Mouse (Mus musculus) embryo, embryonic 10 days (tissue): Measurements from ENCODE around the gene Msh4.
"Not testable (repeated sequence)": the region's sequence is repeated elsewhere in the genome, so short reads cannot be mapped to it uniquely, and the experiment has no call there.

Experiments used
- DNase-seq: peaks from one replicate; pipeline ENCODE4 v3.0.0-alpha.2; 2015; ENCODE audit warnings: low spot score

The Msh4 gene

DNA sequence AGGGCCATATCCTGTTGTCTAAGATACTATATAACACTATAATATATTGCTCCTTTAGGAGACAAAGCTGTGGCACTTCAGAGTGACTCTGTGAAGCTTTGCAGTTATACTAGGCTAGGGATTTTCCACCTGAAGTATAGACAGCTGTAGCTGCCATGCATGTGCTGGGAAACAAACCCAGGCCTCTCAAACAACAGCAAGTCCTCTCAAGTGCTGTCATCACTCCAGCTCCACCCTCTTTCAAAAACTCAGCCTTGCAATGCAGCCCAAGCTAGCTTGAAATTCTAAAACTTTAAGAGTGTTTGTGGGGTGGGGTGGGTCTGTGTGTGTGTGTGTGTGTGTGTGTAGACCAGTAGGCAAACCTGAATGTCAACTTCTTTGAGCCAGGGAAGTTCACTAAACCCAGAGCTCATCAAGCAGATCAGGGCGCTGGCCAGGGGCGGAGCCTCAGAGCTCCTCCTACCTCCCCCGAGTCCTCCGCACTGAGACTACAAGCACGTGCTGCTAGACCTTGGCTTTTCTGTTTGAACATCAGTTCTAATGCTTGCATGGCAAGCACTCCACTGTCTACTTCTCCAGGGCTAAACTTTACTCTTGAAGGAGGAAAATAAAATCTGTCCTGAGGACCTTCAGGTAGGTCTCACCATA, 56.4 kb downstream of the Msh4 start:
- DNase-seq: peak; percentile 59

DNA sequence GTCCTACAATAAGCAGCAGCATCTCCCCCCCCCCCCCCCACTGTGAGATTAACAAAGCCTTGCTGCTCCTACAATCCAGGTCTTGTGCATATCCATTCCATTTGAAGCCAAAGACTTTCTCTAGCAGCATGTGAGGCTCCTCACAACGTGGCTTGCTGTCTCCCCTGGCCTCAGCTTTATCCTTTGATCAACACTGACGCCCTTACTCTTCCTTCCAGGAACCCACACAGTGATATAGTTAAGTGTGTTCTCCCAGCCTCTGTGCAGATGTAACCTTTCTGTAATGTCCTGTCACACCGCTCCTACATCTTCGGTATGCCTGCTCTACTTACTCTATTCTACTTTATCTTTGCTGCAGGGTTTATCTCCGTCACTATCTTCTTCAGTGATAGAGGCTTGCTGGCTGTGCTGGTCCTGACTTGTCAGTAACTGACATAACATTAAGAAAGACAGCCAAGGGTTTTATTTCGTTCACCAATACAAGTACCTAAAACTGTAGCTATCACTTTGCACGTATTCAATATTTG, 58.7 kb downstream of the Msh4 start:
- no peak for DNase-seq

GRCm38 (mm10) chr3:153846109-153846508, 59.8 kb downstream of the Msh4 start:
- no peak for DNase-seq

GRCm38 (mm10) chr3:153845500-153845899, 60.4 kb downstream of the Msh4 start:
- DNase-seq: no peak

DNA sequence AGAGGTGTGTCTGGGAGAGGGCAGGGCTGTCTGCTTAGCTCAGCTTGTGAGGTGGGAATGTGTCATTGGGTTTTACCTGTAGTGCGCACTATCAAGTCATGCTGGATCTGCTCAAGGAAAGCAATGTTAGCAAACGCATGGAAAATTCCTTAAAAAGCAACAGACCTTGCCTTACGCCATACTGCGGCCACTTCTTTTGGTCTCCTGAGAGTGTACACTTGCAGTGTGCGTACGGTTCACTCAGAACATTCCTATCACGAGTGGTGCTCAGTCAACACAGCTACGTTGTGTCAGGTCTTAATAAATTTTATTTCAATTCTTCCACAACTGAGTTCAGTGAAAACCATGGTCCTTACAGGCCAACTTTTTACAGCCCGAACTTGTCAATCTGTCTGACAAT, 61.2 kb downstream of the Msh4 start:
- no peak for DNase-seq

GRCm38 (mm10) chr3:153844030-153844429, 61.9 kb downstream of the Msh4 start, which contains the start of gene Asb17:
Gene Asb17 (plus strand): TSS chr3:153844209.
- no peak for DNase-seq

DNA sequence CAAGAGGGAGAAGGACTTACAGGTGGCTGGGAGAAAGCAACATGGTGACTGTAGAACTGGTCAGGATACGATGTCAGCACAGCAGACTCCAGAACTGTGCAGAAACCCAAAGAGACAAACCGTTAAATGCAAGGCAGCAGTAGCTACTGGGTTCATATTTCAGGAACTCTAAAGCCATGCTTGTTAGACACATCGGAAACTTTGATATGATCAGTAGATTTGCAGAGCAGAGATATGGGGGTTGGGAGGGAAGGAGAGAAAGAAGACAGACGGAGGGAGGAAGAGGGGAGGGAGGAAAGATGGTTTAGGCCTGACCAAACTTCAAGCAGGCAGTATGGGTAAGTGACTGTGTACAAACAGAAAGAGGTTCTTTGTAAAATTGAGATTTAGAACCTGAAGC, 68.3 kb downstream of the Msh4 start:
- no peak for DNase-seq

DNA sequence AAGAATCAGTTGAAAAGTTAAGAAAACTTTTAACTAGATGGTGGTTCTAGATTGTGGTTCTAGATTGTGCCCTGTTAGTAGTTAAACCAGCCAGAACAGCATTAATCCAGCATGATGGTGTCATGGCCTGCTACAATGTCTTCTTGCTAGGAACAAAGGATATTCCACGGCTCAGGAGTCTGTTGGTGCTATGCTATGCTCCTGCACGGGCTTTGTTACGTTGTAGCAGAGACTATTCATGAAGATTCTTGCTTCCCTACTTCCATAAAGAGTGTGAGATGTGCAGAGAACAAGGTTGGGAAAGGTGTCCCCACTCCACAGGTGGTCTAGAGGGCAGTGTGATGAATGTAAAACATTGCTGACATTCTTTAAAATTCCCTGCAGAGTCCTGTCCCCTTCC, 69.6 kb downstream of the Msh4 start:
- no peak for DNase-seq

GRCm38 (mm10) chr3:153835455-153836086, 70.4 kb downstream of the Msh4 start:
- peak; percentile 83 for DNase-seq

DNA sequence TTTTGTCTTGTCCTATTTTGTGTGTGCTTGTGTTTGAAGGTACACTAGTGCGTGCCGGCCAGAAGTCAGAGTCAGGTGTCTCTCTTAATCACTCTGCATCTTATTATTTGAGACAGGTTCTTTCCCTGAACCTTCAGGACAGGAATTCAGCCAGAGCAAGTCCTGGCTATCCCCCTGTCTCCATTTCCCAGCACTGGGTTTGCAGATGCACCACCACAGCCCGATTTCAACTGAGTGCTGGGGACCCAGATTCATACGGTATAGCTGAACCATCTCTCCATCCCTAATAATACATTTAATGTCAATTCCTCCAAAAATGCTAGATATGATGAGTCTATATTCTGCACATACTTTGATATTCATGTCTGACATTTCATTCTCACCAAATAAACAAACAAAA, 71.9 kb downstream of the Msh4 start:
- DNase-seq: no peak

GRCm38 (mm10) chr3:153832654-153832945, 73.3 kb downstream of the Msh4 start:
- DNase-seq: no peak

DNA sequence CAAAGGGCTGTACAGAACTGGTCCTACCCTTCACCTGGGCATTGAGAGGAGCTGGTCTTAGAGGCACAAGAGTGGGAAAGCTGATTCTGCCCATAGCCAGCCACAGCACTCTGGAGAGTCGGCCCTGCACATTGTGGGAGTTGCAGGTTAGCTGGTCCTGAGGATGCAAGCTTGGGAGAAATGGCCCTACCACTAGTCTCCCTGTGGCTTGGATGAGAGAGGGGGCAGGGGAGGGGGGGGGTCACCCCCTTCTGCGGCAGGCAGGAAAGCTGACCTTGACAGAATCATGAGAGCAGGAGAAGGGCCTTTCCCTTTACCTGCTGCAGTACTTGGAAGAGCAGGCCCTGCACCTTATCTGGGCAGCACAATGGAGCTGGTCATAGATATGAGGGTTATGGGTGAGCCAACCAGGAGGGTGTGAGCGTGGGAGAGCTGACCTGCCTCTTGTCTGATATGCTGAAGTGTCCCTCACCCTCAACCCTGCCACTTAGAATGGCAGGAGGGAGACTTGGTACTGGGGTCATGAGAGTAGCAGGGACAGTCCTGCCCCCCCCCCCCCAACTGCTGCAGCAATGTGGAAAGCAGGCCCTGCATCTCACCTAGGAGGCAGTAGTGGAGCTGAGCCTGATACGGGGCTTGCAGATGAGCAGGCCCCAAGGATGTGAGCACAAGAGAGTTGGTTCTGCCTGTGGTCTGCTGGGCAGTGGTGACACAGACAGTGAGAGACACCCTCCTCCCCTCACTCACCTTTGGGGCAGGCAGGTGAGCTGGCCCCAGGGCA, 73.9 kb downstream of the Msh4 start:
- DNase-seq: no peak

GRCm38 (mm10) chr3:153831014-153831872, 74.7 kb downstream of the Msh4 start:
- DNase-seq: peak; percentile 52

DNA sequence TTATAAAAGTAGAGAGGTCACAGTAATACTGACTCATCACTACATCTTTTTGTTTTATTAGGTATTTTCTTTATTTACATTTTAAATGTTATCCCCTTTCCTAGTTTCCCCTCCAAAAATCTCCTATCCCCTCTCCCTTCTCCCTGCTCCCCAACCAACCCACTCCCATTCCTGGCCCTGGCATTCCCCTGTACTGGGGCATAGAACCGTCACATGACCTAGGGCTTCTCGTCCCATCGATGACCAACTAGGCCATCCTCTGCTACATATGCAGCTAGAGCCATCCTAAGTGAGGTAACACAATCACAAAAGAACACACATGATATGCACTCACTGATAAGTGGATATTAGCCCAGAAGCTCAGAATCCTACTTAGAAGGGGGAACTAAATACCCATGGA, 76.2 kb downstream of the Msh4 start:
- not testable (repeated sequence) for DNase-seq

GRCm38 (mm10) chr3:153826616-153827015, 79.3 kb downstream of the Msh4 start:
- DNase-seq: peak; percentile 49

DNA sequence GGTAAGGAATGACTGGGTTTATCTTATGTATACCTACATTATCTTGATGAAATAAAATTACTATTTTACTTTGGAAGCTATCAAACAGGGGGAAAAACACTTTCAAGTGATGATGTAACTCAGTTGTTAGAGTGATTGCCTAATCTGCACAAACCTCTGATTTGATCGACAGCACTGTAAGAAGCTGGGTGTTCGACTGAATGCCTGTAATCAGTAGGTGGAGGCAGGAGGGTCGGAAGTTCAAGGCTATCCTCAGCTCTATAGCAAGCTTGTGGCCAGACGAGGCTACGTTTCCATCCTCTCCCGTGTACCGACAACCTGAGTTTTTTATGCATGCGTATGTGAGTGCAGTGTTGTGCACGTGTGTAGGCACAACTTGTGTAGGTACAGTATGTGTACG, 80.7 kb downstream of the Msh4 start:
- DNase-seq: no peak

GRCm38 (mm10) chr3:153823671-153824515, 82.0 kb downstream of the Msh4 start:
- DNase-seq: no peak

GRCm38 (mm10) chr3:153819438-153819837, 86.5 kb downstream of the Msh4 start:
- DNase-seq: peak; percentile 25

DNA sequence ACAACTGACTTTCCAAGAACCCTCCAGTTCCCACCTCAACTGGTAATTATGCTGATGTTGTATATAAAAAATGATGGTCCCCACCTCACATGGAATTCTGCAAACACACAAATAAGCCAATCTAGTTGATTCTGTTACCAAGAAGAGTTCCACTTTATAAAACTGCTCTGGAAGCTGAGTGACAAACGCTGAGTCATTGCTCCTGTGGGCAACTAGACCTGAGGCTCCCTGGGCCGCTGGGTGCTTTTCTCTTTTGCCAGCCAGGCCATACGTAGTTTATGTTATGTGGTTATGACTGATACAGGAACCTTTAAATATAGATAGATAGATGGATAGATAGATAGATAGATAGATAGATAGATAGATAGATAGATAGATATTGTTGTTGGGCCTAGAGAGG, 87.2 kb downstream of the Msh4 start:
- DNase-seq: no peak

DNA sequence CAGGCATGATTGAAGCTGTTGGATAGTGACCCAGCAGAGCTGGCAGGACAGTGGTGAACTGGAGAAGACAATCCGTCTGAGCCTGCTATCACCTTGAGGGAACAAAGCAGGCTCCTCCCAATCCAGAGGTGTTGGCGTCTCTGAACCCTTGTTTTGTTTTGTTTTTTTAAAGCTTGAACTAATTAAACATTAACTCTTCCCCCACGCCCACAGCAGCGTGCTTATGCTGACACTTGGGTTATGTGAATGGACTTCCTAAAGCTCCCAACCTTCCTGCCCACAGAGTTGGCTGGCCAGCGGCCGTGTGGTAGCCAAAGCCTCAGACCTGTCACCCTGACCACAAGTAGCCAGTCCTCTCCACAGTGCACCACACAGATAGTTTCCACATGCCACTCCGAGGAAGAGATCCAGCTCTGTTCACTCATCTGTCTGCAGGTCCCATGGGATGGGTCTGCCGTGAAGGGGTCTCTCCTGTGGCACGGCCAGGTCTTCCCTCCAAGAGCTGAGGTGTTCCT, 88.5 kb downstream of the Msh4 start:
- no peak for DNase-seq

DNA sequence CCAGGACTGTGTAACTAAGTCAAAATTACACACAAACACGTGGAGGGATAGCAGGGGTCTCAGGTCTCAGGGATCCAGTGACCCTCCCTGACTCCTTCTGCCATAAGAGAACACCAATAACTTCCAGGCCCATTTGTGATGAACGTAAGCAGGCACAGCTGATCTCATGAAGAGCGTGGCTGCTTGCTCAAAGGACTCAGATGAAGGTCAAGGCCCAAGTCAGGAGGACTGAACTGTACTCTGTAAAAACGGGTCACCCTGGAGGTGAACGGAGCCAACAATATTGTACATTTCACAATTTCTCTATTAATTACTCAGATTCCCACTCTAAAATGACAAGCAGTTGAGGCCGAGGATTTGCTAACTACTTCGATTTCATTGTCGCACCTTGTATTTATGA, 91.9 kb downstream of the Msh4 start:
- DNase-seq: no peak
